Mouse (Mus musculus) E14TG2a.4 (cell line): ENCODE data around the gene Flt1.

Experiments
- CTCF ChIP-seq: conservative IDR thresholded peaks from 2 replicates; pipeline ENCODE4 v1.5.1; 2014; ENCODE audit warnings: low read length
- POU5F1 ChIP-seq: IDR thresholded peaks from 2 replicates; pipeline ENCODE4 v1.6.1; 2014; ENCODE audit warnings: low read length, borderline replicate concordance

DNA sequence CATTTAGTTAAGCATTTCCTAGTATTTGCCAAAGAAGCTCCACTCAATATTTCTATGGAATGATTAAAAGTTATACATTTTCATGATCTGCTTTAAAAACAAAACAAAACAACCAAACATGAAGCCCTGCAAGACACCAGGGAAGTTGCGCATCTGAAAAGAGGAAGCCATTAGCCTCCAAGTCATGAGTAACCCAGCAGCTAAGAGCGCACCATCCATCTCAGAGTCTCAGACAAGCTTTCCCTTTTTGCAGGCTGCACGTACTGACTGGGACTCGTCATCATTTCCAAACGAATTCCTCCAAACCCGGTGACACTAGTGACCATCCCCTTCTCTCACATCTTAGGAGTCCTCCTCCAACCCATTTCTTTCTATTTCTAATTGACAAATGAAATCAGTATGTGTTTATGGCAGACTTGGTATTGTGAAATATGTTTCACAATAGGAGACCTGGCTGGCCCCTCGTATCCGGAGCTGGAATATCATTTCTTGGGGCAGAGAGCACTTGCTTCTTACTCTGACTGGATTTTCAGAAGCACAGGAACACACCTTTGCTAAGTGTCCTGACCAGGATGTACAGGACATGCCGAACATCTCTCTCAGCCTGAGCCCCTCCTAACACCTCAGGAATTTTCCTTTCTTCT lies 16.8 kb upstream of the Flt1 start:
- TF ChIP-seq CTCF (no peak), POU5F1 (no peak)
